Mouse (Mus musculus) lung, adult 2 months (tissue): ENCODE measurements around the gene Wdr89.

ENCODE experiments used
- CTCF ChIP-seq: fragments of 200-500 bp; IDR thresholded peaks from 2 replicates; pipeline ENCODE4 v1.5.1; 2011; ENCODE audit warnings: mild to moderate bottlenecking, low read length, control low read depth; ENCODE audit not compliant: insufficient read depth
- POLR2A ChIP-seq: fragments of 200-500 bp; IDR thresholded peaks from 2 replicates; pipeline ENCODE4 v1.6.1; 2011; ENCODE audit warnings: low read depth, mild to moderate bottlenecking, control low read depth, low read length, borderline replicate concordance; ENCODE audit errors: extremely low read depth

DNA sequence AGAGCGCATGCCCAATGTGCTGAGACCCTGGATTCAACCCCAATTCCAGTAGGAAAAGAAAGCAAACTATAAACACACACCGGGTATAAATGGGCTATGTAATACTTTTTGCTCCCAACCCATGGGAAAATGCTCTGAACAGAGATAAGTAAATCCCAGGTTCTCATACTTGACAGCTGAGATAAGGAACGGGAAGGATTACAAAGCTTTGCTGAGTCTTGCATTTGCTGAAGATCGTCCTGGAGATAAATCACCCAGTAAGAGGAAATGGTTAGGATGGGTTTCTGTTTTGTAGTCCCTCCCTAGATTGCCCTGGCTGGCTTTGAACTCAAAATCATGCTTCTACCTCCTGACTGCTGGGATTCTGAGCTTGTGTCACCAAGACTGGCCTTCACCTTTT lies 18.0 kb upstream of the Wdr89 start:
- TF ChIP-seq POLR2A (no peak), CTCF (no peak)
